Mouse (Mus musculus) embryonic fibroblast, embryonic 13.5 days (primary cell): Measurements from ENCODE around the gene Phf7.

Experiments used
- CTCF ChIP-seq: IDR thresholded peaks from 2 replicates; pipeline ENCODE4 v1.5.1; 2011; ENCODE audit warnings: mild to moderate bottlenecking, control low read depth, low read length, moderate library complexity, borderline replicate concordance; ENCODE audit not compliant: insufficient read depth
- POLR2A ChIP-seq: IDR thresholded peaks from 2 replicates; pipeline ENCODE4 v1.6.1; 2011; ENCODE audit warnings: low read depth, mild to moderate bottlenecking, control low read depth, low read length, moderate library complexity

- no peak for TF ChIP-seq CTCF
- TF ChIP-seq POLR2A = no peak
Observed at GRCm38 (mm10) chr14:31207070-31207830, 43.9 kb downstream of the Phf7 start.
